Mouse (Mus musculus): ENCODE measurements around the gene Rnf31. TPM values are rescaled to one million over a fixed set of nuclear protein-coding genes. Genes with fewer than 3 reads are reported as not detected.
A peak's percentile ranks its signal among the peaks of the same experiment; 100 is the strongest.

The Rnf31 gene
- polyA plus RNA-seq, 2 experiments, result 6.5 to 7.6 TPM

DNA sequence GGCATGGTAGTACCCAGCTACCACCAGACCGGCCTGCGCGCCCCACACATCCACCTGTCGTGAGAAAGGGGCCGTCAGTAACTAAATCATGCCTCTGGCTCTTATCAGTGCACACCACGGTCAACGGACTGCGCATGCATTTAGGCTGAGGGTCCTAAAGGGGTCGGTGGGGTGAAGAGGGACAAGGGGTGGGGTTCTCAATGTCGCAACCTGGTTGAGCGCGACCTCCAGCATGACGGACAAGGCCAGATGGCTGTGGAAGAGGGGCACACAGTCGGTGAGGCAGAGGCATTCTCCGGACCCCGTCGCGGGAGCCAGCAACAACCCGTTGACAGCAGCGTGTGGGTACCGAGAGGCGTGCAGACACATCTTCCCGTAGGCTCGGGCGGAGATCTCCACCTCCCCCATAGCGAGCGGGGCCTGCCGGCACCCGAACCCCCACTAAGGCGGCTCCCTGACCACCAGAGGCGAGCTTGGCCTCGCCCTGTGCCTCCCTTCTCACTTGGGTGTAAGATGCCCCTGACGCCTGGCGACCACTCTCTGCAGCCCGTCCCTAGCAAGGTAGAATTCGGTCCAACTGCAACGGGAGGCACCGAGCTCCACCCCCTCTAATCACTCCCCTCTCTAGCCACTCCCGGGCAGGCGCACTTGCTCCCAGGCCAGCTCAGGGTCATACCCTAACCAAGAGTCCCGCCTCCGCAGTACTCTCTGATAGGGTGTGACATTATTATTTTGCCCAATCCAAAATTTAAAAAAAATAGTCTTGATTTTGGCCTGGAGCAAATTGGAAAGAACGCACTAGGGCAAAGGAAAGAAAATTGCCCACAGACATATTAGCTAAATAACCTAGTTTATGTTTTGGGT, 6.6 kb upstream of the Rnf31 start, which contains the start of gene Emc9:
Gene Emc9 (minus strand): TSS at position 601 of the 864 bp plus-strand sequence.
- Histone ChIP-seq H3K27ac (peak within 1 kb of the TSS; percentile 98), H3K36me3 (replicated peaks; ENCODE audit: control insufficient read depth, insufficient read depth, low read depth) (peaks cover 5% of the 10 kb centered on the region), H3K4me2 (ENCODE audit: low read depth) (peak within 1 kb of the TSS; percentile 99), H3K4me3 (ENCODE audit: insufficient read depth in 1 of 2, low read depth in 2 of 2, low read length in 2 of 2) (peak within 1 kb of the TSS; percentile 70 to 74), H3K9me3 (ENCODE audit: control insufficient read depth, low read length) (no peaks in the 10 kb centered on the region), H3K4me1 (replicated peaks; ENCODE audit: control insufficient read depth in 2 of 2, insufficient read depth in 2 of 2, low read length in 1 of 2) (peaks cover 28 to 31% of the 10 kb centered on the region in 2 experiments), H3K27me3 (ENCODE audit: control insufficient read depth, insufficient read depth, low read length) (no peaks in the 10 kb centered on the region), H3K9ac (replicated peaks) (peak within 1 kb of the TSS; percentile 84)
- TF ChIP-seq EP300 (IDR thresholded peaks at IDR 0.05; ENCODE audit: low read depth) (peak; percentile 2; the same call in 1 of the 2 replicates), CTCF (IDR thresholded peaks at IDR 0.05; ENCODE audit: low read depth) (peak; percentile 26)
- ATAC-seq (ENCODE audit: insufficient read depth), result peak; percentile 93
- DNase-seq (ENCODE audit: low read depth in 3 of 3, low spot score in 3 of 3), result peak; percentile 82 to 84 (median 83)
- under 1% methylated on average over 41 of the region's 43 CpGs for WGBS (ENCODE audit: insufficient replicate concordance)

DNA sequence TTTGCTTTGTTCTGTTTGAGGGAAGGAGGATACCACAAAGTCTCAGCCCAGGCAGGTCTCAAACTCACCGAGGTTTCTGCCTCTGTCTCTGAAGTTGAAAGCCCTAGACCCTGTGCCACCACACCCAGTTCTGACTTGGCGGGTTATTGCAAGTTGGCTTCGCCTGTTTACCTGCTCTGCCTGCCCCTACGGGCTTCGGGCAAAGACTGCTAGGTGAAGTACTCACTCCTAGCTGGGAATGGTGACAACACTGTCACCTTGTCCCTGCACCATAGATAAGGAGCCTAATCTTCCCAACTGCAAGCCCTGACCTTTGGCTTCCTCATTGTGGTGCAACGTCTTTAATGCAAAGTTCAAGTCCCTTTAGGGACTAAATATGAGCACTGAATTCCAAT, 5.9 kb upstream of the Rnf31 start:
- TF ChIP-seq EP300 (IDR thresholded peaks at IDR 0.05; ENCODE audit: low read depth) (0 out of 2 replicates have a peak, but pooled peaks have one; percentile 22), CTCF (IDR thresholded peaks at IDR 0.05; ENCODE audit: low read depth) (no peak)
- Histone ChIP-seq H3K9me3 (ENCODE audit: control insufficient read depth, low read length) (no peaks in the 10 kb centered on the region), H3K4me2 (ENCODE audit: low read depth) (peak overlapping the region; percentile 99), H3K27ac (peak overlapping the region; percentile 98), H3K4me1 (replicated peaks; ENCODE audit: control insufficient read depth in 2 of 2, insufficient read depth in 2 of 2, low read length in 1 of 2) (peaks cover 33 to 35% of the 10 kb centered on the region in 2 experiments), H3K4me3 (ENCODE audit: insufficient read depth in 1 of 2, low read depth in 2 of 2, low read length in 2 of 2) (peak overlapping the region; percentile 19 to 70), H3K36me3 (replicated peaks; ENCODE audit: control insufficient read depth, insufficient read depth, low read depth) (peaks cover 5% of the 10 kb centered on the region), H3K9ac (replicated peaks) (peak overlapping the region; percentile 84), H3K27me3 (ENCODE audit: control insufficient read depth, insufficient read depth, low read length) (no peaks in the 10 kb centered on the region)
- ATAC-seq (ENCODE audit: insufficient read depth) (peak; percentile 70), DNase-seq (ENCODE audit: low read depth in 3 of 3, low spot score in 3 of 3) (peak in 2 of 3 experiments; percentile 48 to 57)
- 8% methylated on average over 6 of the region's 6 CpGs for WGBS (ENCODE audit: insufficient replicate concordance)

DNA sequence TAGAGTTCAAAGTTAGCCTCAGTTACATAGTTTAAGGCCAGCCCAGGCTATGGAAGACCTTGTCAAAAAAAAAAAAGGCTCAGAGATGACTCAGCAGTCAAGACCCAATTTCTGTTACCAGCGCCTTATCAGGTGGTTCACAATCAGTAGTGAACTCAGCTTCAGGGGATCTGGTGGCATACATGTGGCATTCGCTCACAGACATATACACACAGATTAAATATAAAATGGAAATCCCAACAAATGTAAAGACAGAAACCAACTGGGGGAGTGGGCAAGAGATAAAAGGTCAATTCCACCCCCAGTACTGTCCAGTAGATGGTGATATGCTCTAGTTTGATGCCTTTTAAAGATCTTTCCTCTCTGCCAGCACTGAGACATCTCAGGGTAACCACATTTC, 5.4 kb upstream of the Rnf31 start:
- DNase-seq (ENCODE audit: low read depth in 3 of 3, low spot score in 3 of 3), result peak; percentile 76 to 77 (median 77)
- WGBS (ENCODE audit: insufficient replicate concordance), result 17% methylated on average over 2 of the region's 2 CpGs
- Histone ChIP-seq H3K36me3 (replicated peaks; ENCODE audit: control insufficient read depth, insufficient read depth, low read depth) (peaks cover 5% of the 10 kb centered on the region), H3K9me3 (ENCODE audit: control insufficient read depth, low read length) (no peaks in the 10 kb centered on the region), H3K4me3 (ENCODE audit: insufficient read depth in 1 of 2, low read depth in 2 of 2, low read length in 2 of 2) (no peak overlapping the region), H3K27me3 (ENCODE audit: control insufficient read depth, insufficient read depth, low read length) (no peaks in the 10 kb centered on the region), H3K27ac (peak overlapping the region; percentile 98), H3K9ac (replicated peaks) (peak overlapping the region; percentile 84), H3K4me2 (ENCODE audit: low read depth) (peak overlapping the region; percentile 99), H3K4me1 (replicated peaks; ENCODE audit: control insufficient read depth in 2 of 2, insufficient read depth in 2 of 2, low read length in 1 of 2) (peaks cover 33 to 35% of the 10 kb centered on the region in 2 experiments)
- TF ChIP-seq EP300 (IDR thresholded peaks at IDR 0.05; ENCODE audit: low read depth), result peak; percentile 75
- peak; percentile 14; the same call in 1 of the 2 replicates for TF ChIP-seq CTCF (IDR thresholded peaks at IDR 0.05; ENCODE audit: low read depth)
- peak; percentile 51 for ATAC-seq (ENCODE audit: insufficient read depth)

DNA sequence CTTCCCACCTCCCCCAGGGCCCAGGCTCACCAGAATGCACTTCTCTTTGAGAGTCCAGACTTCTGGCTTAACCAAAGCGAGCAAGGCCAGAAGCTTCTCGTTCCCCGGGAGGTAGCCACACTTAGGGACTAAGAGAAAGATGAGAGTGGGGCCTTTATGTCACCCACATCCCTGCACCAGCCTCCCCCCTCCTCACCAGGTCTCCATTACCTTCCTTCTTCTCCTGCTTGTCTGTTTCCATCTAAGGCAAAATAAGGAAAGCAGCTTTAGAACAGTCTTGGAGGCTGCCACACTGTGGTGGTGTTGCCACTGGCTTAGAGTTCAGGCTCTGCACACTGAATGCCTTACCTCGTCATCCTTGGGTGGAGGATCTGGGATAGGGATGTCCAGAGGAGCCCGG, 2.2 kb upstream of the Rnf31 start:
- peaks cover 27 to 31% of the 10 kb centered on the region in 2 experiments for H3K4me1 ChIP-seq (replicated peaks; ENCODE audit: control insufficient read depth in 2 of 2, insufficient read depth in 2 of 2, low read length in 1 of 2)
- no peaks in the 10 kb centered on the region for H3K27me3 ChIP-seq (ENCODE audit: control insufficient read depth, insufficient read depth, low read length)
- no peak overlapping the region; the same call in 1 of the 2 replicates for H3K9ac ChIP-seq (replicated peaks)
- peak overlapping the region; percentile 26 for H3K4me2 ChIP-seq (ENCODE audit: low read depth)
- H3K27ac ChIP-seq, result no peak overlapping the region
- DNase-seq (ENCODE audit: low read depth in 3 of 3, low spot score in 3 of 3) (no peak), ATAC-seq (ENCODE audit: insufficient read depth) (no peak)
- WGBS (ENCODE audit: insufficient replicate concordance), result 83% methylated on average over 5 of the region's 5 CpGs
- H3K4me3 ChIP-seq (ENCODE audit: insufficient read depth in 1 of 2, low read depth in 2 of 2, low read length in 2 of 2), result no peak overlapping the region
- peaks cover 3% of the 10 kb centered on the region for H3K36me3 ChIP-seq (replicated peaks; ENCODE audit: control insufficient read depth, insufficient read depth, low read depth)
- no peaks in the 10 kb centered on the region for H3K9me3 ChIP-seq (ENCODE audit: control insufficient read depth, low read length)
- TF ChIP-seq CTCF (IDR thresholded peaks at IDR 0.05; ENCODE audit: low read depth) (no peak), EP300 (IDR thresholded peaks at IDR 0.05; ENCODE audit: low read depth) (no peak)

All from liver, embryonic 14.5 days (tissue).